ENCODE assay signal across 8 mouse cellular contexts in genomic region chr14:99099967-99100587, GRCm38 (mm10). TPM values are rescaled to one million over a fixed set of nuclear protein-coding genes. Genes with fewer than 3 reads are reported as not detected.
DNase-seq lines count a peak whose midpoint lies in the region; ATAC-seq lines count a peak whose summit lies in the region.

No protein-coding gene starts in this region.

- peak overlapping the region; percentile 57 for H3K4me2 ChIP-seq in neural tube, embryonic 11.5 days (ENCODE audit: low read depth)
- H3K4me2 ChIP-seq in hindbrain, embryonic 15.5 days: peak overlapping the region; percentile 68

- no peaks in the 10 kb centered on the region for H3K9me3 ChIP-seq in neural tube, embryonic 11.5 days (ENCODE audit: control insufficient read depth, low read length)
- H3K9me3 ChIP-seq in hindbrain, embryonic 15.5 days: no peaks in the 10 kb centered on the region
- H3K9me3 ChIP-seq in megakaryocyte, embryonic 14.5 days: no peaks in the 10 kb centered on the region

- H3K36me3 ChIP-seq in neural tube, embryonic 11.5 days (ENCODE audit: control insufficient read depth, insufficient read depth, low read length): peaks cover 10% of the 10 kb centered on the region
- peaks cover 31% of the 10 kb centered on the region for H3K36me3 ChIP-seq in hindbrain, embryonic 15.5 days
- H3K36me3 ChIP-seq in megakaryocyte, embryonic 14.5 days (replicated peaks; ENCODE audit: low read length): peaks cover 66% of the 10 kb centered on the region

- whole genome bisulfite sequencing in neural tube, embryonic 11.5 days: 6% methylated on average over 18 of the region's 20 CpGs
- 7% methylated on average over 20 of the region's 20 CpGs for WGBS in hindbrain, embryonic 15.5 days

- H3K9ac ChIP-seq in neural tube, embryonic 11.5 days (ENCODE audit: low read length): peak overlapping the region; percentile 56
- peak overlapping the region; percentile 62 for H3K9ac ChIP-seq in hindbrain, embryonic 15.5 days

- H3K27ac ChIP-seq in neural tube, embryonic 11.5 days (ENCODE audit: low read depth, low read length): no peak overlapping the region
- peak overlapping the region; percentile 52; the same call in 1 of the 2 replicates for H3K27ac ChIP-seq in hindbrain, embryonic 15.5 days (replicated peaks)

- peaks cover 7% of the 10 kb centered on the region for H3K4me1 ChIP-seq in neural tube, embryonic 11.5 days (ENCODE audit: control insufficient read depth, insufficient read depth, low read length)
- peaks cover 14% of the 10 kb centered on the region for H3K4me1 ChIP-seq in hindbrain, embryonic 15.5 days (replicated peaks)
- H3K4me1 ChIP-seq in megakaryocyte, embryonic 14.5 days: peaks cover 55% of the 10 kb centered on the region

- no peaks in the 10 kb centered on the region for H3K27me3 ChIP-seq in neural tube, embryonic 11.5 days (ENCODE audit: control insufficient read depth, insufficient read depth, low read length)
- no peaks in the 10 kb centered on the region for H3K27me3 ChIP-seq in hindbrain, embryonic 15.5 days
- H3K27me3 ChIP-seq in megakaryocyte, embryonic 14.5 days (replicated peaks): no peaks in the 10 kb centered on the region

- H3K4me3 ChIP-seq in neural tube, embryonic 11.5 days (ENCODE audit: low read depth, low read length): peak overlapping the region; percentile 95
- H3K4me3 ChIP-seq in hindbrain, embryonic 15.5 days: peak overlapping the region; percentile 99
- peak overlapping the region; percentile 99 for H3K4me3 ChIP-seq in megakaryocyte, embryonic 14.5 days (replicated peaks)

- DNase-seq in CD4-positive, CD25-positive, alpha-beta regulatory T cell, adult 2 months (ENCODE audit: low read depth, low spot score): peak; percentile 23
- DNase-seq in neural tube, embryonic 11.5 days (ENCODE audit: low spot score): no peak
- no peak for DNase-seq in neural tube, embryonic 10.5 days (ENCODE audit: extremely low spot score, low spot score)
- DNase-seq in yolk sac, embryonic 10.5 days (ENCODE audit: low spot score): no peak
- no peak for DNase-seq in layer of hippocampus, adult 9-10 months (ENCODE audit: low spot score)

- ATAC-seq in CD4-positive, CD25-positive, alpha-beta regulatory T cell, adult 4 months: no peak
- ATAC-seq in neural tube, embryonic 11.5 days (ENCODE audit: insufficient read depth, low FRiP score, low TSS enrichment): no peak
- ATAC-seq in hindbrain, embryonic 15.5 days (ENCODE audit: low FRiP score, low read depth): no peak

RNA-seq across cellular contexts. Expression of gene Dis3, which starts 0.5 kb away (rescaled TPM):
- polyA plus RNA-seq in CD4-positive, CD25-positive, alpha-beta regulatory T cell, adult 4 months (2017; shearing (Covaris generic)): 1 to 10 TPM; 5.7 to 9.4 TPM
- 43.9 and 44.7 TPM in 2 replicates for polyA plus RNA-seq in neural tube, embryonic 11.5 days (2014; fragmentation: Nextera tagmentation; extraction: Ambion mirVana)
- 22.1 and 23.0 TPM in 2 replicates for polyA plus RNA-seq in hindbrain, embryonic 15.5 days (2015; fragmentation: Nextera tagmentation; extraction: Ambion mirVana)
- 2.8 and 5.3 TPM in 2 replicates for polyA plus RNA-seq in megakaryocyte, embryonic 14.5 days (2012; ENCODE audit: insufficient read depth, low replicate concordance)

RNA-seq across cellular contexts. Expression of gene Pibf1, which starts 0.9 kb away (rescaled TPM):
- polyA plus RNA-seq in CD4-positive, CD25-positive, alpha-beta regulatory T cell, adult 4 months (2017; shearing (Covaris generic)): 10 to 100 TPM; 28.1 to 30.4 TPM
- polyA plus RNA-seq in neural tube, embryonic 11.5 days (2014; fragmentation: Nextera tagmentation; extraction: Ambion mirVana): 20.2 and 23.3 TPM in 2 replicates
- 17.1 TPM in 2 replicates for polyA plus RNA-seq in hindbrain, embryonic 15.5 days (2015; fragmentation: Nextera tagmentation; extraction: Ambion mirVana)
- polyA plus RNA-seq in megakaryocyte, embryonic 14.5 days (2012; ENCODE audit: insufficient read depth, low replicate concordance): 0.36 TPM in 1 of 2 replicates, not detected in the other

RNA-seq across cellular contexts. Expression of gene Bora, which starts 54.1 kb away (rescaled TPM):
- polyA plus RNA-seq in CD4-positive, CD25-positive, alpha-beta regulatory T cell, adult 4 months (2017; shearing (Covaris generic)): 10 to 100 TPM; 26.4 TPM
- 56.3 and 60.5 TPM in 2 replicates for polyA plus RNA-seq in neural tube, embryonic 11.5 days (2014; fragmentation: Nextera tagmentation; extraction: Ambion mirVana)
- 15.4 and 18.7 TPM in 2 replicates for polyA plus RNA-seq in hindbrain, embryonic 15.5 days (2015; fragmentation: Nextera tagmentation; extraction: Ambion mirVana)
- polyA plus RNA-seq in megakaryocyte, embryonic 14.5 days (2012; ENCODE audit: insufficient read depth, low replicate concordance): 2.0 and 4.1 TPM in 2 replicates

RNA-seq across cellular contexts. Expression of gene Mzt1, which starts 54.1 kb away (rescaled TPM):
- 10 to 100 TPM; 39.9 to 45.2 TPM for polyA plus RNA-seq in CD4-positive, CD25-positive, alpha-beta regulatory T cell, adult 4 months (2017; shearing (Covaris generic))
- 88.1 and 98.2 TPM in 2 replicates for polyA plus RNA-seq in neural tube, embryonic 11.5 days (2014; fragmentation: Nextera tagmentation; extraction: Ambion mirVana)
- 98.4 and 99.5 TPM in 2 replicates for polyA plus RNA-seq in hindbrain, embryonic 15.5 days (2015; fragmentation: Nextera tagmentation; extraction: Ambion mirVana)
- polyA plus RNA-seq in megakaryocyte, embryonic 14.5 days (2012; ENCODE audit: insufficient read depth, low replicate concordance): 0.75 and 8.5 TPM in 2 replicates

Comparison
In these comparisons a context has a peak if more than half of its experiments do, and no peak if none do; other contexts are left out.
1. RNA of gene Pibf1, which starts 0.9 kb away (polyA plus RNA-seq): 28.1 to 30.4 TPM in CD4-positive, CD25-positive, alpha-beta regulatory T cell, adult 4 months, 20.2 to 23.3 TPM in neural tube, embryonic 11.5 days and 17.1 TPM in hindbrain, embryonic 15.5 days; 0.36 TPM in megakaryocyte, embryonic 14.5 days; every median in the first group is over 10 times any median in the second.
2. Peak in every context shown above with its lines, with median percentiles within 50 percentile points of each other: H3K4me3 ChIP-seq.